Mouse (Mus musculus): ENCODE data around the gene Mup3. TPM values are rescaled to one million over a fixed set of nuclear protein-coding genes. Genes with fewer than 3 reads are reported as not detected.

The Mup3 gene
- polyA plus RNA-seq, 1 experiment from 2014 or later: not detected

Other genes starting within 250 kb of the Mup3 start
- not detected in 2 replicates for gene Mup20, start 33.2 kb downstream of the Mup3 start, polyA plus RNA-seq (2014; fragmentation: Nextera tagmentation; extraction: Ambion mirVana)
- not detected in 2 replicates for gene Mup21, start 63.5 kb upstream of the Mup3 start, polyA plus RNA-seq (2014; fragmentation: Nextera tagmentation; extraction: Ambion mirVana)
- gene Zfp37, start 143.7 kb upstream of the Mup3 start, polyA plus RNA-seq (2014; fragmentation: Nextera tagmentation; extraction: Ambion mirVana): 26.3 and 28.7 TPM in 2 replicates
- gene Slc31a2, start 175.2 kb upstream of the Mup3 start, polyA plus RNA-seq (2014; fragmentation: Nextera tagmentation; extraction: Ambion mirVana): 7.9 and 8.9 TPM in 2 replicates